Mouse (Mus musculus): ENCODE measurements around the gene Rcan1.

The Rcan1 gene

GRCm38 (mm10) chr16:92397745-92398573, 72.7 kb downstream of the Rcan1 start:
- no peak for DNase-seq

GRCm38 (mm10) chr16:92393732-92394131, 76.9 kb downstream of the Rcan1 start:
- no peak for DNase-seq

GRCm38 (mm10) chr16:92387692-92388091, 83.0 kb downstream of the Rcan1 start:
- DNase-seq = no peak

GRCm38 (mm10) chr16:92385062-92385461, 85.6 kb downstream of the Rcan1 start:
- DNase-seq = no peak

- DNase-seq = no peak
These were observed 87.3 kb downstream of the Rcan1 start for GRCm38 (mm10) chr16:92383412-92383811.

- peak; percentile 71 for DNase-seq
These were observed 88.2 kb downstream of the Rcan1 start for GRCm38 (mm10) chr16:92382508-92382907.

GRCm38 (mm10) chr16:92381092-92381491, 89.6 kb downstream of the Rcan1 start:
- no peak for DNase-seq

GRCm38 (mm10) chr16:92376976-92377375, 93.7 kb downstream of the Rcan1 start:
- no peak for DNase-seq

GRCm38 (mm10) chr16:92371623-92372022, 99.0 kb downstream of the Rcan1 start:
- DNase-seq = no peak

GRCm38 (mm10) chr16:92369260-92369659, 101.4 kb downstream of the Rcan1 start:
- DNase-seq = no peak

GRCm38 (mm10) chr16:92365477-92365876, 105.2 kb downstream of the Rcan1 start:
- DNase-seq = no peak

GRCm38 (mm10) chr16:92360711-92361110, 110.0 kb downstream of the Rcan1 start:
- no peak for DNase-seq

- DNase-seq = no peak
These were observed 111.4 kb downstream of the Rcan1 start, which contains the start of gene Kcne1 for GRCm38 (mm10) chr16:92359229-92359628. Gene Kcne1 (minus strand): TSS chr16:92359468.

- no peak for DNase-seq
These were observed 111.9 kb downstream of the Rcan1 start for GRCm38 (mm10) chr16:92358734-92359133.

- no peak for DNase-seq
These were observed 113.1 kb downstream of the Rcan1 start for GRCm38 (mm10) chr16:92357566-92357965.

- no peak for DNase-seq
These were observed 113.6 kb downstream of the Rcan1 start for GRCm38 (mm10) chr16:92357023-92357422.

GRCm38 (mm10) chr16:92355982-92356381, 114.7 kb downstream of the Rcan1 start:
- DNase-seq = no peak

GRCm38 (mm10) chr16:92355366-92355765, 115.3 kb downstream of the Rcan1 start:
- DNase-seq = no peak

- no peak for DNase-seq
These were observed 116.8 kb downstream of the Rcan1 start for GRCm38 (mm10) chr16:92353897-92354296.

GRCm38 (mm10) chr16:92353295-92353694, 117.4 kb downstream of the Rcan1 start:
- no peak for DNase-seq

GRCm38 (mm10) chr16:92348941-92349340, 121.7 kb downstream of the Rcan1 start:
- no peak for DNase-seq

GRCm38 (mm10) chr16:92346297-92346916, 124.3 kb downstream of the Rcan1 start:
- no peak for DNase-seq

GRCm38 (mm10) chr16:92345177-92345576, 125.5 kb downstream of the Rcan1 start:
- DNase-seq = no peak

All from right cerebral cortex, adult 18-20 months (tissue).